Mouse (Mus musculus) myocyte (in vitro differentiated cells): Measurements from ENCODE around the gene Nr2f2.

Experiments
- E2F4 ChIP-seq: IDR thresholded peaks from one replicate; pipeline ENCODE4 v1.6.1; 2011; ENCODE audit warnings: mild to moderate bottlenecking, control low read depth, moderate library complexity; ENCODE audit not compliant: insufficient read depth
- MYOD1 ChIP-seq, 3 experiments: IDR thresholded peaks; one replicate each; pipeline ENCODE4 v1.6.1; 2011; ENCODE audit warnings: control low read depth in 2 of 3, low read depth in 2 of 3, mild to moderate bottlenecking in 2 of 3, moderate library complexity in 1 of 3; ENCODE audit not compliant: insufficient read length in 2 of 3, control insufficient read depth in 1 of 3
- MYOG ChIP-seq, 3 experiments: IDR thresholded peaks; one replicate each; pipeline ENCODE4 v1.6.1; 2011; ENCODE audit warnings: control low read depth in 2 of 3, low read depth in 2 of 3, mild to moderate bottlenecking in 2 of 3; ENCODE audit not compliant: insufficient read length in 2 of 3, control insufficient read depth in 1 of 3, insufficient read depth in 1 of 3
- POLR2A ChIP-seq: IDR thresholded peaks from one replicate; pipeline ENCODE4 v1.6.1; 2011; ENCODE audit warnings: low read depth, mild to moderate bottlenecking, control low read depth, moderate library complexity; ENCODE audit not compliant: insufficient read length
- SRF ChIP-seq: IDR thresholded peaks from one replicate; pipeline ENCODE4 v1.6.1; 2011; ENCODE audit warnings: low read depth; ENCODE audit not compliant: control insufficient read depth, insufficient read length
- USF1 ChIP-seq: IDR thresholded peaks from one replicate; pipeline ENCODE4 v1.6.1; 2011; ENCODE audit warnings: low read depth, mild to moderate bottlenecking, control low read depth, moderate library complexity

GRCm38 (mm10) chr7:70305716-70306115 lies 60.8 kb downstream of the Nr2f2 start:
- TF ChIP-seq POLR2A (no peak), USF1 (no peak), E2F4 (no peak), MYOG (IDR thresholded peaks at IDR 0.05; ENCODE audit: control insufficient read depth in 1 of 3, insufficient read depth in 1 of 3, insufficient read length in 2 of 3, low read depth in 2 of 3) (no peak), SRF (no peak), MYOD1 (IDR thresholded peaks at IDR 0.05; ENCODE audit: control insufficient read depth in 1 of 3, insufficient read length in 2 of 3, low read depth in 2 of 3) (no peak)
